In genomic region chr1:59527219-59527618, GRCm38 (mm10) we compare ENCODE assay signal across 29 mouse cellular contexts. TPM values are rescaled to one million over a fixed set of nuclear protein-coding genes. Genes with fewer than 3 reads are reported as not detected.
DNase-seq lines count a peak whose midpoint lies in the region; ATAC-seq and TF ChIP-seq lines count a peak whose summit lies in the region.
"Had no signal": no experiment of that assay in that cellular context is flagged by ENCODE, and none has a peak within 500 bp of the region (broad histone marks: within the 10 kb centered on the region; RNA-seq: fewer than 3 reads in every experiment).

No protein-coding gene starts in this region.

- H3K4me2 ChIP-seq in embryonic facial prominence, embryonic 14.5 days (ENCODE audit: low read depth, low read length) = no peak overlapping the region
- H3K4me2 ChIP-seq in intestine, embryonic 16.5 days (ENCODE audit: low read depth, low read length) = no peak overlapping the region
- no peak overlapping the region for H3K4me2 ChIP-seq in stomach, embryonic 15.5 days
- H3K4me2 ChIP-seq in stomach, postnatal 0 days (replicated peaks; ENCODE audit: low read depth) = no peak overlapping the region
- H3K4me2 ChIP-seq: embryonic facial prominence, embryonic 12.5 days; embryonic facial prominence, embryonic 15.5 days; forebrain, embryonic 12.5 days had no signal

- no peak overlapping the region for H3K4me3 ChIP-seq in embryonic facial prominence, embryonic 14.5 days (ENCODE audit: low read depth, low read length)
- no peak overlapping the region for H3K4me3 ChIP-seq in embryonic facial prominence, embryonic 10.5 days
- no peak overlapping the region for H3K4me3 ChIP-seq in intestine, embryonic 16.5 days (ENCODE audit: low read length)
- no peak overlapping the region for H3K4me3 ChIP-seq in stomach, embryonic 15.5 days (replicated peaks)
- no peak overlapping the region for H3K4me3 ChIP-seq in stomach, postnatal 0 days (ENCODE audit: low read depth, low read length)
- H3K4me3 ChIP-seq: embryonic facial prominence, embryonic 12.5 days; embryonic facial prominence, embryonic 15.5 days; erythroblast, embryonic 14.5 days; forebrain, embryonic 10.5 days; forebrain, embryonic 12.5 days had no signal

- no peak overlapping the region for H3K9ac ChIP-seq in embryonic facial prominence, embryonic 14.5 days (ENCODE audit: low read depth, low read length)
- H3K9ac ChIP-seq in intestine, embryonic 16.5 days (ENCODE audit: low read depth, low read length) = no peak overlapping the region
- no peak overlapping the region for H3K9ac ChIP-seq in stomach, embryonic 15.5 days
- H3K9ac ChIP-seq in stomach, postnatal 0 days (ENCODE audit: low read length) = no peak overlapping the region
- H3K9ac ChIP-seq: embryonic facial prominence, embryonic 12.5 days; embryonic facial prominence, embryonic 15.5 days; forebrain, embryonic 12.5 days had no signal

- H3K27me3 ChIP-seq in embryonic facial prominence, embryonic 14.5 days (replicated peaks; ENCODE audit: control insufficient read depth, insufficient read depth, low read length) = no peaks in the 10 kb centered on the region
- H3K27me3 ChIP-seq in embryonic facial prominence, embryonic 10.5 days (replicated peaks; ENCODE audit: low read depth, poor library complexity, severe bottlenecking) = no peaks in the 10 kb centered on the region
- H3K27me3 ChIP-seq in intestine, embryonic 16.5 days (replicated peaks; ENCODE audit: control insufficient read depth, insufficient read depth, low read length) = no peaks in the 10 kb centered on the region
- no peaks in the 10 kb centered on the region for H3K27me3 ChIP-seq in stomach, embryonic 15.5 days (replicated peaks)
- no peaks in the 10 kb centered on the region for H3K27me3 ChIP-seq in stomach, postnatal 0 days (ENCODE audit: control insufficient read depth, insufficient read depth, low read length)
- H3K27me3 ChIP-seq: CH12.LX; embryonic facial prominence, embryonic 15.5 days; Patski had no signal

- 71% methylated on average over 6 of the region's 6 CpGs for WGBS in embryonic facial prominence, embryonic 14.5 days
- 90% methylated on average over 6 of the region's 6 CpGs for WGBS in embryonic facial prominence, embryonic 10.5 days
- 74% methylated on average over 6 of the region's 6 CpGs for WGBS in intestine, embryonic 16.5 days
- 57% methylated on average over 6 of the region's 6 CpGs for WGBS in stomach, embryonic 15.5 days
- 53% methylated on average over 6 of the region's 6 CpGs for WGBS in stomach, postnatal 0 days

- intact Hi-C loops in gastrocnemius, postnatal 36 days (cut with DNase I) = no loop called here

- H3K36me3 ChIP-seq in embryonic facial prominence, embryonic 14.5 days (ENCODE audit: control insufficient read depth, insufficient read depth, low read length) = no peaks in the 10 kb centered on the region
- H3K36me3 ChIP-seq in embryonic facial prominence, embryonic 10.5 days (replicated peaks) = no peaks in the 10 kb centered on the region
- H3K36me3 ChIP-seq in intestine, embryonic 16.5 days (ENCODE audit: control insufficient read depth, insufficient read depth, low read length) = no peaks in the 10 kb centered on the region
- H3K36me3 ChIP-seq in stomach, embryonic 15.5 days = no peaks in the 10 kb centered on the region
- H3K36me3 ChIP-seq in stomach, postnatal 0 days (ENCODE audit: control insufficient read depth, insufficient read depth, low read length) = no peaks in the 10 kb centered on the region
- H3K36me3 ChIP-seq: embryonic facial prominence, embryonic 12.5 days; embryonic facial prominence, embryonic 15.5 days; forebrain, embryonic 10.5 days; forebrain, embryonic 12.5 days; G1E had no signal

- H3K9me3 ChIP-seq in embryonic facial prominence, embryonic 14.5 days (ENCODE audit: control insufficient read depth, low read length) = no peaks in the 10 kb centered on the region
- no peaks in the 10 kb centered on the region for H3K9me3 ChIP-seq in embryonic facial prominence, embryonic 10.5 days
- no peaks in the 10 kb centered on the region for H3K9me3 ChIP-seq in intestine, embryonic 16.5 days (ENCODE audit: control insufficient read depth, low read length)
- no peaks in the 10 kb centered on the region for H3K9me3 ChIP-seq in stomach, embryonic 15.5 days
- H3K9me3 ChIP-seq in stomach, postnatal 0 days (ENCODE audit: control insufficient read depth, low read length) = no peaks in the 10 kb centered on the region
- H3K9me3 ChIP-seq: embryonic facial prominence, embryonic 12.5 days; embryonic facial prominence, embryonic 15.5 days; forebrain, embryonic 10.5 days; forebrain, embryonic 12.5 days; G1E had no signal

- DNase-seq in embryonic facial prominence, embryonic 14.5 days (ENCODE audit: low spot score) = no peak
- DNase-seq in embryonic facial prominence, embryonic 10.5 days (ENCODE audit: low spot score) = no peak
- no peak for DNase-seq in stomach, postnatal 0 days (ENCODE audit: low spot score)
- DNase-seq in gastrocnemius, postnatal 36 days = no peak
- no peak for DNase-seq in adrenal gland, adult 2 months
- DNase-seq: adrenal gland, postnatal 10 days; adrenal gland, postnatal 25 days; B cell, adult 2 months; cerebellum, adult 11 months; cerebellum, adult 18-20 months; cerebellum, adult 8-10 months; cerebellum, adult 9-11 months; cerebellum, postnatal 14 days; cerebellum, postnatal 36 days; embryo, embryonic 11 days had no signal

- H3K27ac ChIP-seq in embryonic facial prominence, embryonic 14.5 days (replicated peaks; ENCODE audit: low read depth, low read length) = no peak overlapping the region
- H3K27ac ChIP-seq in embryonic facial prominence, embryonic 10.5 days (replicated peaks) = no peak overlapping the region
- 0 out of 2 replicates have a peak overlapping the region, but pooled peaks have one; percentile 25 for H3K27ac ChIP-seq in intestine, embryonic 16.5 days (ENCODE audit: low read length)
- H3K27ac ChIP-seq in stomach, embryonic 15.5 days = no peak overlapping the region; the same call in 1 of the 2 replicates
- H3K27ac ChIP-seq in stomach, postnatal 0 days (replicated peaks) = peak overlapping the region; percentile 6; the same call in 1 of the 2 replicates
- H3K27ac ChIP-seq: embryonic facial prominence, embryonic 12.5 days; embryonic facial prominence, embryonic 15.5 days; forebrain, embryonic 10.5 days; forebrain, embryonic 12.5 days had no signal

- H3K4me1 ChIP-seq in embryonic facial prominence, embryonic 14.5 days (ENCODE audit: control insufficient read depth, insufficient read depth, low read length) = no peaks in the 10 kb centered on the region
- H3K4me1 ChIP-seq in embryonic facial prominence, embryonic 10.5 days = peaks cover 24% of the 10 kb centered on the region
- 0 out of 2 replicates have a peak, but pooled peaks cover 3% of the 10 kb centered on the region for H3K4me1 ChIP-seq in intestine, embryonic 16.5 days (ENCODE audit: control insufficient read depth, insufficient read depth, low read length)
- no peaks in the 10 kb centered on the region for H3K4me1 ChIP-seq in stomach, embryonic 15.5 days
- no peaks in the 10 kb centered on the region for H3K4me1 ChIP-seq in stomach, postnatal 0 days (replicated peaks; ENCODE audit: control insufficient read depth, insufficient read depth)
- H3K4me1 ChIP-seq: embryonic facial prominence, embryonic 12.5 days; embryonic facial prominence, embryonic 15.5 days had no signal

- TF ChIP-seq EP300 in stomach, postnatal 0 days (optimal IDR thresholded peaks at IDR 0.05) = no peak

- peak; percentile 33; the same call in 1 of the 2 replicates for ATAC-seq in embryonic facial prominence, embryonic 14.5 days (ENCODE audit: low read depth)
- peak; percentile 46; the same call in 1 of the 2 replicates for ATAC-seq in intestine, embryonic 16.5 days
- ATAC-seq in stomach, embryonic 15.5 days (ENCODE audit: insufficient read depth, low FRiP score, low read depth) = peak; percentile 35; the same call in 1 of the 2 replicates
- 0 out of 2 replicates have a peak, but pooled peaks have one; percentile 57 for ATAC-seq in stomach, postnatal 0 days (ENCODE audit: low FRiP score, low TSS enrichment)
- ATAC-seq: activated CD4-positive, CD25-positive, alpha-beta regulatory T cell, adult 4 months; CD4-positive, CD25-positive, alpha-beta regulatory T cell, adult 4 months; forebrain, embryonic 14.5 days; forebrain, embryonic 16.5 days; Patski had no signal

- TF ChIP-seq CTCF in stomach, postnatal 0 days (IDR thresholded peaks at IDR 0.05; ENCODE audit: low read depth) = no peak

RNA-seq across cellular contexts. Expression of gene Gm973, which starts 11.2 kb away (rescaled TPM):
- polyA plus RNA-seq in embryonic facial prominence, embryonic 14.5 days (2014; fragmentation: Nextera tagmentation; extraction: Ambion mirVana) = 1.6 and 5.9 TPM in 2 replicates
- polyA plus RNA-seq in embryonic facial prominence, embryonic 10.5 days (2016; fragmentation: Nextera tagmentation; extraction: Ambion mirVana) = 1.2 and 3.6 TPM in 2 replicates
- polyA plus RNA-seq in intestine, embryonic 16.5 days (2015; fragmentation: Nextera tagmentation; extraction: Ambion mirVana) = 0.37 and 0.49 TPM in 2 replicates
- polyA plus RNA-seq in stomach, embryonic 15.5 days (2015; fragmentation: Nextera tagmentation; extraction: Ambion mirVana) = 0.39 and 0.55 TPM in 2 replicates
- 0.51 and 1.2 TPM in 2 replicates for polyA plus RNA-seq in stomach, postnatal 0 days (2015; fragmentation: Nextera tagmentation; extraction: Ambion mirVana)
- under 1 TPM in 1 of 2 experiments, not detected in 1; 0.25 TPM for total RNA-seq in gastrocnemius, postnatal 36 days (2021)
- total RNA-seq in adrenal gland, adult 2 months (2021) = 10 to 100 TPM in 1 of 2 experiments, 1 to 10 TPM in 1; 1.4 to 40.9 TPM
- polyA plus RNA-seq in adrenal gland, adult 2 months (2012; rRNA removed) = 0.46 and 0.83 TPM in 2 replicates
- polyA plus RNA-seq: activated CD4-positive, CD25-positive, alpha-beta regulatory T cell, adult 4 months; erythroblast, embryonic 14.5 days had no signal

RNA-seq across cellular contexts. Expression of gene Fzd7, which starts 45.0 kb away (rescaled TPM):
- polyA plus RNA-seq in embryonic facial prominence, embryonic 14.5 days (2014; fragmentation: Nextera tagmentation; extraction: Ambion mirVana) = 13.8 and 16.6 TPM in 2 replicates
- 12.7 and 14.4 TPM in 2 replicates for polyA plus RNA-seq in embryonic facial prominence, embryonic 10.5 days (2016; fragmentation: Nextera tagmentation; extraction: Ambion mirVana)
- 3.4 and 3.8 TPM in 2 replicates for polyA plus RNA-seq in intestine, embryonic 16.5 days (2015; fragmentation: Nextera tagmentation; extraction: Ambion mirVana)
- polyA plus RNA-seq in stomach, embryonic 15.5 days (2015; fragmentation: Nextera tagmentation; extraction: Ambion mirVana) = 7.7 and 9.6 TPM in 2 replicates
- polyA plus RNA-seq in stomach, postnatal 0 days (2015; fragmentation: Nextera tagmentation; extraction: Ambion mirVana) = 3.9 and 4.5 TPM in 2 replicates
- total RNA-seq in gastrocnemius, postnatal 36 days (2021) = 10 to 100 TPM; 27.9 to 41.0 TPM
- total RNA-seq in adrenal gland, adult 2 months (2021) = 10 to 100 TPM in 1 of 2 experiments, 1 to 10 TPM in 1; 9.9 to 16.7 TPM
- 20.1 and 22.0 TPM in 2 replicates for polyA plus RNA-seq in adrenal gland, adult 2 months (2012; rRNA removed)
- polyA plus RNA-seq: activated CD4-positive, CD25-positive, alpha-beta regulatory T cell, adult 4 months; CD4-positive, CD25-positive, alpha-beta regulatory T cell, adult 4 months had no signal

Comparison
In these comparisons a context has a peak if more than half of its experiments do, and no peak if none do; other contexts are left out.
1. H3K27ac ChIP-seq: peak in intestine, embryonic 16.5 days (single experiment) and stomach, postnatal 0 days (single experiment); none in embryonic facial prominence, embryonic 14.5 days (single experiment), embryonic facial prominence, embryonic 10.5 days (single experiment) and stomach, embryonic 15.5 days (single experiment).
2. Peak in every context shown above with its lines, with median percentiles within 50 percentile points of each other: ATAC-seq.